Mouse (Mus musculus) midbrain, postnatal 0 days (tissue): ENCODE results near the gene Slc2a8. TPM values are rescaled to one million over a fixed set of nuclear protein-coding genes. Genes with fewer than 3 reads are reported as not detected.

Source experiments
- ATAC-seq: fragments of 200-750 bp; cut with Nextera tagmentation; 2 replicates; pipeline ENCODE4 v1.8.0; 2017; ENCODE audit warnings: moderate number of reproducible peaks, mild to moderate bottlenecking, moderate TSS enrichment, moderate library complexity; ENCODE audit not compliant: low FRiP score
- DNase-seq: peaks from one replicate; pipeline ENCODE4 v3.0.0-alpha.2; 2015; ENCODE audit warnings: low spot score
- H3K27ac ChIP-seq: fragments of 300-500 bp; sonication (generic); 2 replicates; pipeline ENCODE4 v1.5.1; 2014; ENCODE audit warnings: low read depth, mild to moderate bottlenecking, low read length, mixed read lengths
- H3K27me3 ChIP-seq: fragments of 300-500 bp; sonication (generic); 2 replicates; pipeline ENCODE4 v1.6.1; 2014; ENCODE audit warnings: low read length, control low read depth, mixed read lengths; ENCODE audit not compliant: insufficient read depth
- H3K36me3 ChIP-seq: fragments of 300-500 bp; sonication (generic); 2 replicates; pipeline ENCODE4 v1.6.1; 2014; ENCODE audit warnings: low read length, control low read depth, mixed read lengths; ENCODE audit not compliant: insufficient read depth
- H3K4me1 ChIP-seq: fragments of 300-500 bp; sonication (generic); 2 replicates; pipeline ENCODE4 v1.6.1; 2014; ENCODE audit warnings: mild to moderate bottlenecking, control low read depth, antibody characterized with exemption, low read length, mixed read lengths; ENCODE audit not compliant: insufficient read depth
- H3K4me2 ChIP-seq: fragments of 300-500 bp; sonication (generic); 2 replicates; pipeline ENCODE4 v1.6.1; 2014; ENCODE audit warnings: low read depth, mild to moderate bottlenecking, low read length, mixed read lengths; ENCODE audit not compliant: poor library complexity, severe bottlenecking
- H3K4me3 ChIP-seq: fragments of 300-500 bp; sonication (generic); 2 replicates; pipeline ENCODE4 v1.5.1; 2014; ENCODE audit warnings: low read depth, mild to moderate bottlenecking, low read length, moderate library complexity
- H3K9ac ChIP-seq: fragments of 300-500 bp; sonication (generic); replicated peaks from 2 replicates; pipeline ENCODE4 v1.6.1; 2014; ENCODE audit warnings: mild to moderate bottlenecking, low read length, moderate library complexity, mixed read lengths; ENCODE audit not compliant: poor library complexity, severe bottlenecking
- H3K9me3 ChIP-seq: fragments of 300-500 bp; sonication (generic); 2 replicates; pipeline ENCODE4 v1.6.1; 2016; ENCODE audit warnings: low read length, control low read depth
- CTCF ChIP-seq: IDR thresholded peaks from 2 replicates; pipeline ENCODE4 v1.5.1; 2016; ENCODE audit warnings: antibody characterized with exemption, mild to moderate bottlenecking
- WGBS: fragments of 180-500 bp; shearing (Covaris S2); extraction: QIAGEN DNeasy Blood & Tissue Kit; methylation state at CpG from one replicate; pipeline ENCODE4 v1.1.7; 2014; 5-methylcytosine and 5-hydroxymethylcytosine counted together
- polyA plus RNA-seq: library from polyadenylated mRNA; unstranded; fragments of >200 nt; fragmentation: Nextera tagmentation; extraction: Ambion mirVana; gene quantifications from 2 replicates; pipeline ENCODE4 v1.2.1, GENCODE M21; 2015
- total RNA-seq: library from RNA; depleted of rRNA; stranded (reverse); fragments of >200 nt; gene quantifications from 2 replicates; pipeline ENCODE4 v1.2.3, GENCODE M21; 2014

Gene Slc2a8
- total and polyA plus RNA-seq, 2 experiments from 2014 or later, result 30.7 to 34.6 TPM

DNA sequence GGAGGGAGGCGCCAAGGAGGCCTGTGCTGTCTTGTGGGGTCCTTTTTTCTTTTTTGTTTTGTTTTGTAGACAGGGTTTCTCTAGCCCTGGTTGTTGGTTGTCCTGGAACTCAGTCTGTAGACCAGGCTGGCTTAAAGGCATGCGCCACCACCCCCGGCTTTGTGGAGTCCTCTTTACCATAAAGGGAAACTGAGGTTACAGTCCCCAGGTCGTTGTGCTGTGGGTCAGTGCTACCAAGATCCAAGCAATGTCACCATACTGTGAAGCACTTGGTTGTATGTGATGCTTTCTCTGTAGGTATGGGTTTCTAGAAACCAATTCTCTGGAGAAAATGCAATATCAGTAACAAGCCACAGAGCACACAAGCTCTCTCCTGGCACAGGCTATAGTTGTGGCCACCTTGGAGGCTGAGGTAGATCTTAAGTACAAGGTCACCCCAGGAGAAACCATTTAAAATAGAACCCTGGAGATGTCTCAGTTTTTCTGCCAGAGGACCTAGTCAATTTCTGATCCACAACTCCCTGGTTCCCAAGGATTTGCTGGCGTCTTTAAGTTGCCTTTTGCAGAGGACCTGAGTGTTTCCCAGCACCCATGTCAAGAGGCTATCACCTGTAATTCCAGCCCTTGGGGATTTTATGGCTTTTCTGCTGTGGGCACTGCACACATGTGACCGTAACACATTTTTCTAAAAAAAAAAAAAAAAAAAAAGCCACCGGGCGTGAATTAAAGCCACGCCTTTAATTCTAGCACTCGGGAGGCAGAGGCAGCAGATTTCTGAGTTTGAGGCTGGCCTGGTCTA is 17.0 kb downstream of the Slc2a8 start:
- Histone ChIP-seq H3K27ac (no peak overlapping the region), H3K4me1 (0 out of 2 replicates have a peak, but pooled peaks cover 9% of the 10 kb centered on the region), H3K36me3 (peaks cover 8% of the 10 kb centered on the region; the same call in 1 of the 2 replicates), H3K27me3 (no peaks in the 10 kb centered on the region), H3K9ac (no peak overlapping the region), H3K9me3 (no peaks in the 10 kb centered on the region), H3K4me3 (no peak overlapping the region), H3K4me2 (no peak overlapping the region)
- ATAC-seq (no peak), DNase-seq (no peak)
- WGBS, result 29% methylated on average over 10 of the region's 10 CpGs
- no peak for TF ChIP-seq CTCF

DNA sequence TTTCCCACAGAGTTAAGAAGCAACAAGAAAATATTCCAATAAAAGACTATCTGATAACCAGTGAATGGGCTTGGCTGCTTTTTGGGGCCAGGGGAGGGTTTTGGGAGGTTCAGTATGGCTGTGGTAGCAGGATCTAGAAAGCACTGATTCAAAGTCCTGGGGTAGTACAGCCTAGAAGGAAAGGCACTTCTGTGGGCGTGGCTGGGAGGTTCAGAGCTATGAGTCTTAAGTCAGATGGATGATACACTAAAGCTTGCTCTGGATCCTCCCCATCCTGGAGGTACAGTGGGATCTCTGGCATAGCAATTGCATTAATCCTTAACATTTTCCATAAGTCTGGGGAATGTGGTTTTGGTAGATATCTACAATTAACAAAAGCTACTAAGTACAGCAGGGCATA is 17.9 kb downstream of the Slc2a8 start:
- no peaks in the 10 kb centered on the region for H3K27me3 ChIP-seq
- H3K4me1 ChIP-seq, result 0 out of 2 replicates have a peak, but pooled peaks cover 9% of the 10 kb centered on the region
- ATAC-seq, result no peak
- 75% methylated on average over 1 of the region's 1 CpGs for WGBS
- peaks cover 8% of the 10 kb centered on the region; the same call in 1 of the 2 replicates for H3K36me3 ChIP-seq
- H3K9ac ChIP-seq, result no peak overlapping the region
- TF ChIP-seq CTCF, result no peak
- no peak overlapping the region for H3K4me2 ChIP-seq
- H3K9me3 ChIP-seq, result no peaks in the 10 kb centered on the region
- DNase-seq, result no peak
- H3K4me3 ChIP-seq, result no peak overlapping the region
- H3K27ac ChIP-seq, result no peak overlapping the region

DNA sequence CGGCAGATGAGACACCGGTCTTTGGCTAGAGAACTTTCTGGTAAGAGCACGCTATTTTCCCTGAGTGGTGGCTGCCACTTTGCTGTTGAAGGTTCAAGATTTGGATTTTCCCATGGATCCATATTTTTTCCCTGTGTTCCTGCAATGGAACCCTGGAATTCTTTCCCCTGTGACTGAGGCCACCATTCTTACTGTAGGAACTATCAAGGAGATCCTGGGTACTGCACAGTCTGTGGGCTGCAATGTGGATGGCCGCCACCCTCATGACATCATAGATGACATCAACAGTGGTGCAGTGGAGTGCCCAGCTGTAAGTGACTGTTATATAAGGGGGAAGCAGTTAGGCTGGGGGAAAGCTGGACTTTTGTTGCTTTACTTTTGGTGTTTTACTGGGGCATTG is 18.3 kb downstream of the Slc2a8 start:
- DNase-seq (no peak), ATAC-seq (no peak)
- 74% methylated on average over 4 of the region's 4 CpGs for WGBS
- H3K27me3 ChIP-seq, result no peaks in the 10 kb centered on the region
- H3K9ac ChIP-seq, result no peak overlapping the region
- no peak overlapping the region for H3K27ac ChIP-seq
- H3K4me2 ChIP-seq, result no peak overlapping the region
- H3K36me3 ChIP-seq, result peaks cover 8% of the 10 kb centered on the region; the same call in 1 of the 2 replicates
- no peak overlapping the region for H3K4me3 ChIP-seq
- 0 out of 2 replicates have a peak, but pooled peaks cover 9% of the 10 kb centered on the region for H3K4me1 ChIP-seq
- no peak for TF ChIP-seq CTCF
- H3K9me3 ChIP-seq, result no peaks in the 10 kb centered on the region

DNA sequence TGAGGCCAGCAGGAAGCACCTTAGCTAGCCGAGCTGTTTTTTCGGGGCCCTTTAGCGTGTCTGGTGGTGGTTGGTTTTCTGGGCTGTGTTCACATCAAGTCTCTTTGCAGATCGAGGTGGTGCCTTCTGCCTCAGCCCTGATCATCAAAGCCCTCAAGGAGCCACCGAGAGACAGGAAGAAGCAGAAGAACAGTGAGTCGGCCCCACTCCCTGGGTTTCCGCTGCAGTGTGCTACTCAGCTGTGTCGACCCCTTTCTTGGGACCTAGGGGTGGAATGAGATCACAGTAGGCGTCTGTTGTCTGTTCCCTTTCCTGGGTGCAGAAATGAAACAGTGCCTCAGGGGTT is 19.0 kb downstream of the Slc2a8 start:
- H3K27ac ChIP-seq, result no peak overlapping the region
- H3K9ac ChIP-seq, result peak overlapping the region; percentile 90
- H3K9me3 ChIP-seq, result no peaks in the 10 kb centered on the region
- peaks cover 8% of the 10 kb centered on the region for H3K36me3 ChIP-seq
- no peak for ATAC-seq
- no peaks in the 10 kb centered on the region for H3K27me3 ChIP-seq
- peak overlapping the region; percentile 85 for H3K4me2 ChIP-seq
- no peak for DNase-seq
- 0 out of 2 replicates have a peak, but pooled peaks cover 9% of the 10 kb centered on the region for H3K4me1 ChIP-seq
- no peak for TF ChIP-seq CTCF
- peak overlapping the region; percentile 51 for H3K4me3 ChIP-seq
- WGBS, result 8% methylated on average over 9 of the region's 9 CpGs

DNA sequence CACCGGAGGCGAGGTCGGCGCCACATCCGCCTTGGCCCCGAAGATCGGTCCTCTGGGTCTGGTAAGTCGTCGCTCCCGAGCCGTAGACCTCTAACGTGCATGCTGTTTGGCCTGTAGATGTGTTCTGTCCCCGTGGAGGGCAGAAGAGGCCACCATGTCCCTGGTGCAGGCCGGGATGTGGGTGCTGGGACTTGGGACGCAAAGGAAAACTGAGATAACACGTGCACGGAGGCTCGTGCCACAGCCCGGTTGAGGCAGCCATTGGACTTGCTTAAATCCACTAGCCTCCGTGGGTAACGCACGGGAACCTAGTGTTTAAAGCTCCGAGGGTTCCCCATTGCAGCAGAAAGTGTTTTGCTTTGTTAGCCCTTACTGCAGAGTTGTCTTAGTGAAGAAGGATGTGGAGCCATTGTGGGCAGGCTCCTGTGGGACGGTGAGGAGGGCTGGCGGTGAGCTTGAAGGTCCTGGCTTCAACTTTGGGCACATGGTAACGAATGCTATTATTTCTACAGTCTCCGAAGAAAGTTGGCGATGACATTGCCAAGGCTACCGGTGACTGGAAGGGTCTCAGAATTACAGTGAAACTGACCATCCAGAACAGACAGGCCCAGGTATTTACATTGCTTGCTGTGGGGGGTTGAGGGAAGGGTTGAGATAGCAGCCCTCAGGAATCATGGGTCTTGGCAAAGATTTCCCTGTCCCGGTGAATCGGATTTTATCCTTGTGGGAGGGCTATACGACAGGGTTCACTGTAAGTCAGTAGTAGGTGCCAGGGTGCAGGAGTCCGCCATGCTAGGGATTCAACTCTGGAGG is 19.6 kb downstream of the Slc2a8 start:
- peak; percentile 22 for DNase-seq
- no peak for ATAC-seq
- WGBS, result under 1% methylated on average over 33 of the region's 33 CpGs
- Histone ChIP-seq H3K36me3 (peaks cover 9% of the 10 kb centered on the region), H3K27me3 (no peaks in the 10 kb centered on the region), H3K4me2 (peak overlapping the region; percentile 85), H3K27ac (peak overlapping the region; percentile 79), H3K9ac (peak overlapping the region; percentile 90), H3K4me1 (0 out of 2 replicates have a peak, but pooled peaks cover 6% of the 10 kb centered on the region), H3K9me3 (no peaks in the 10 kb centered on the region), H3K4me3 (peak overlapping the region; percentile 51)
- no peak for TF ChIP-seq CTCF
